Mouse (Mus musculus) liver, embryonic 15.5 days (tissue): ENCODE measurements around the gene Herpud1. TPM values are rescaled to one million over a fixed set of nuclear protein-coding genes. Genes with fewer than 3 reads are reported as not detected.

ENCODE experiments used
- ATAC-seq: fragments of 200-750 bp; cut with Nextera tagmentation; 2 replicates; pipeline ENCODE4 v1.8.0; 2017; ENCODE audit warnings: moderate number of reproducible peaks, mild to moderate bottlenecking, moderate library complexity; ENCODE audit not compliant: insufficient read depth
- H3K27ac ChIP-seq: fragments of 300-500 bp; sonication (generic); replicated peaks from 2 replicates; pipeline ENCODE4 v1.5.1; 2015; ENCODE audit warnings: mild to moderate bottlenecking, inconsistent platforms
- H3K27me3 ChIP-seq: fragments of 300-500 bp; sonication (generic); 2 replicates; pipeline ENCODE4 v1.6.1; 2015; ENCODE audit warnings: mild to moderate bottlenecking, inconsistent platforms
- H3K36me3 ChIP-seq: fragments of 300-500 bp; sonication (generic); replicated peaks from 2 replicates; pipeline ENCODE4 v1.6.1; 2015; ENCODE audit warnings: moderate library complexity, mild to moderate bottlenecking, inconsistent platforms
- H3K4me1 ChIP-seq: fragments of 300-500 bp; sonication (generic); replicated peaks from 2 replicates; pipeline ENCODE4 v1.6.1; 2015; ENCODE audit warnings: inconsistent platforms
- H3K4me2 ChIP-seq: fragments of 300-500 bp; sonication (generic); 2 replicates; pipeline ENCODE4 v1.6.1; 2015; ENCODE audit warnings: moderate library complexity, mild to moderate bottlenecking, inconsistent platforms
- H3K4me3 ChIP-seq: fragments of 300-500 bp; sonication (generic); replicated peaks from 2 replicates; pipeline ENCODE4 v1.5.1; 2015; ENCODE audit warnings: mild to moderate bottlenecking, inconsistent platforms
- H3K9ac ChIP-seq: fragments of 300-500 bp; sonication (generic); 2 replicates; pipeline ENCODE4 v1.6.1; 2015; ENCODE audit warnings: moderate library complexity, mild to moderate bottlenecking, inconsistent platforms
- H3K9me3 ChIP-seq: fragments of 300-500 bp; sonication (generic); replicated peaks from 2 replicates; pipeline ENCODE4 v1.6.1; 2016; ENCODE audit warnings: inconsistent platforms
- WGBS: fragments of 180-500 bp; shearing (Covaris S2); methylation state at CpG from one replicate; pipeline ENCODE4 v1.1.7; 2015; ENCODE audit warnings: mixed read lengths; ENCODE audit not compliant: insufficient replicate concordance; 5-methylcytosine and 5-hydroxymethylcytosine counted together
- polyA plus RNA-seq: library from polyadenylated mRNA; unstranded; fragments of >200 nt; fragmentation: Nextera tagmentation; extraction: Ambion mirVana; gene quantifications from 2 replicates; pipeline ENCODE4 v1.2.1, GENCODE M21; 2015

Herpud1 gene
- polyA plus RNA-seq, 1 experiment from 2014 or later: 139 TPM

- Histone ChIP-seq H3K4me3 (no peak overlapping the region), H3K9me3 (no peaks in the 10 kb centered on the region), H3K9ac (no peak overlapping the region), H3K27ac (no peak overlapping the region), H3K27me3 (no peaks in the 10 kb centered on the region), H3K4me2 (no peak overlapping the region), H3K4me1 (peaks cover 15% of the 10 kb centered on the region), H3K36me3 (no peaks in the 10 kb centered on the region)
- 39% methylated on average over 6 of the region's 6 CpGs for WGBS
- ATAC-seq: no peak
Measured at GRCm38 (mm10) chr8:94357220-94357619, 29.0 kb upstream of the Herpud1 start.

- Histone ChIP-seq H3K9ac (no peak overlapping the region), H3K9me3 (no peaks in the 10 kb centered on the region), H3K4me1 (peaks cover 28% of the 10 kb centered on the region), H3K4me2 (no peak overlapping the region), H3K4me3 (no peak overlapping the region), H3K36me3 (no peaks in the 10 kb centered on the region), H3K27ac (0 out of 2 replicates have a peak overlapping the region, but pooled peaks have one; percentile 19), H3K27me3 (no peaks in the 10 kb centered on the region)
- ATAC-seq: no peak
- WGBS: 51% methylated on average over 5 of the region's 5 CpGs
Measured at GRCm38 (mm10) chr8:94358541-94358940, 27.7 kb upstream of the Herpud1 start.

GRCm38 (mm10) chr8:94361774-94362431 lies 24.3 kb upstream of the Herpud1 start:
- Histone ChIP-seq H3K4me1 (peaks cover 42% of the 10 kb centered on the region), H3K27me3 (no peaks in the 10 kb centered on the region), H3K4me3 (no peak overlapping the region), H3K27ac (no peak overlapping the region), H3K9me3 (no peaks in the 10 kb centered on the region), H3K4me2 (no peak overlapping the region), H3K36me3 (no peaks in the 10 kb centered on the region), H3K9ac (no peak overlapping the region)
- no peak for ATAC-seq
- WGBS: 73% methylated on average over 6 of the region's 6 CpGs

- H3K27ac ChIP-seq: 0 out of 2 replicates have a peak overlapping the region, but pooled peaks have one; percentile 67
- no peaks in the 10 kb centered on the region for H3K36me3 ChIP-seq
- no peaks in the 10 kb centered on the region for H3K9me3 ChIP-seq
- H3K4me3 ChIP-seq: no peak overlapping the region
- 51% methylated on average over 7 of the region's 7 CpGs for WGBS
- H3K4me2 ChIP-seq: no peak overlapping the region
- no peak for ATAC-seq
- H3K4me1 ChIP-seq: peaks cover 42% of the 10 kb centered on the region
- no peaks in the 10 kb centered on the region for H3K27me3 ChIP-seq
- no peak overlapping the region for H3K9ac ChIP-seq
Measured at GRCm38 (mm10) chr8:94362607-94363239, 23.5 kb upstream of the Herpud1 start.

GRCm38 (mm10) chr8:94363288-94363688 lies 22.9 kb upstream of the Herpud1 start:
- Histone ChIP-seq H3K36me3 (no peaks in the 10 kb centered on the region), H3K27ac (peak overlapping the region; percentile 67), H3K4me2 (no peak overlapping the region; the same call in 1 of the 2 replicates), H3K4me3 (no peak overlapping the region), H3K4me1 (peaks cover 41% of the 10 kb centered on the region), H3K9me3 (no peaks in the 10 kb centered on the region), H3K27me3 (no peaks in the 10 kb centered on the region), H3K9ac (no peak overlapping the region)
- peak; percentile 42 for ATAC-seq
- 32% methylated on average over 4 of the region's 4 CpGs for WGBS

- no peak overlapping the region for H3K4me3 ChIP-seq
- peaks cover 38% of the 10 kb centered on the region for H3K4me1 ChIP-seq
- 63% methylated on average over 2 of the region's 2 CpGs for WGBS
- ATAC-seq: peak; percentile 67
- H3K9ac ChIP-seq: no peak overlapping the region
- H3K9me3 ChIP-seq: no peaks in the 10 kb centered on the region
- no peak overlapping the region; the same call in 1 of the 2 replicates for H3K4me2 ChIP-seq
- no peaks in the 10 kb centered on the region for H3K36me3 ChIP-seq
- H3K27me3 ChIP-seq: no peaks in the 10 kb centered on the region
- H3K27ac ChIP-seq: peak overlapping the region; percentile 67
Measured at GRCm38 (mm10) chr8:94363906-94364305, 22.3 kb upstream of the Herpud1 start.

GRCm38 (mm10) chr8:94364686-94365312 lies 21.4 kb upstream of the Herpud1 start:
- Histone ChIP-seq H3K9ac (no peak overlapping the region), H3K27me3 (no peaks in the 10 kb centered on the region), H3K36me3 (no peaks in the 10 kb centered on the region), H3K4me3 (no peak overlapping the region), H3K9me3 (no peaks in the 10 kb centered on the region), H3K4me1 (peaks cover 40% of the 10 kb centered on the region), H3K4me2 (no peak overlapping the region), H3K27ac (peak overlapping the region; percentile 67; the same call in 1 of the 2 replicates)
- 56% methylated on average over 6 of the region's 6 CpGs for WGBS
- no peak for ATAC-seq

- H3K27ac ChIP-seq: peak overlapping the region; percentile 51; the same call in 1 of the 2 replicates
- ATAC-seq: peak; percentile 49
Measured at GRCm38 (mm10) chr8:94365410-94365981, 20.7 kb upstream of the Herpud1 start.

GRCm38 (mm10) chr8:94370839-94371238 lies 15.4 kb upstream of the Herpud1 start:
- Histone ChIP-seq H3K4me3 (no peak overlapping the region), H3K27ac (no peak overlapping the region; the same call in 1 of the 2 replicates), H3K27me3 (no peaks in the 10 kb centered on the region), H3K9me3 (no peaks in the 10 kb centered on the region), H3K4me2 (no peak overlapping the region), H3K4me1 (peaks cover 33% of the 10 kb centered on the region), H3K36me3 (no peaks in the 10 kb centered on the region), H3K9ac (no peak overlapping the region)
- ATAC-seq: no peak
- 45% methylated on average over 5 of the region's 5 CpGs for WGBS

More at GRCm38 (mm10) chr8:94365410-94365981, 20.7 kb upstream of the Herpud1 start:
- Histone ChIP-seq H3K4me1 (peaks cover 41% of the 10 kb centered on the region), H3K9me3 (no peaks in the 10 kb centered on the region), H3K27me3 (no peaks in the 10 kb centered on the region), H3K4me2 (no peak overlapping the region), H3K9ac (no peak overlapping the region), H3K36me3 (no peaks in the 10 kb centered on the region), H3K4me3 (no peak overlapping the region)
- WGBS: 32% methylated on average over 9 of the region's 9 CpGs

- Histone ChIP-seq H3K27ac (no peak overlapping the region), H3K36me3 (no peaks in the 10 kb centered on the region), H3K4me2 (no peak overlapping the region), H3K9ac (no peak overlapping the region), H3K4me1 (peaks cover 47% of the 10 kb centered on the region), H3K4me3 (no peak overlapping the region), H3K27me3 (no peaks in the 10 kb centered on the region), H3K9me3 (no peaks in the 10 kb centered on the region)
- ATAC-seq: no peak
- WGBS: 53% methylated on average over 6 of the region's 6 CpGs
Measured at GRCm38 (mm10) chr8:94372955-94373599, 13.2 kb upstream of the Herpud1 start.
